Mouse (Mus musculus) urinary bladder, postnatal 36 days (tissue): ENCODE measurements around the gene Slc26a10.
A peak's percentile ranks its signal among the peaks of the same experiment; 100 is the strongest.
"Not testable (repeated sequence)": the region's sequence is repeated elsewhere in the genome, so short reads cannot be mapped to it uniquely, and the experiment has no call there.

ENCODE experiments used
- DNase-seq, 2 experiments: peaks; one replicate each; pipeline ENCODE4 v3.0.0; 2022; ENCODE audit warnings: low spot score in 2 of 2, mixed read lengths in 1 of 2

Gene Slc26a10

GRCm38 (mm10) chr10:127134394-127135035 lies 45.9 kb downstream of the Slc26a10 start:
- not testable (repeated sequence) for DNase-seq

DNA sequence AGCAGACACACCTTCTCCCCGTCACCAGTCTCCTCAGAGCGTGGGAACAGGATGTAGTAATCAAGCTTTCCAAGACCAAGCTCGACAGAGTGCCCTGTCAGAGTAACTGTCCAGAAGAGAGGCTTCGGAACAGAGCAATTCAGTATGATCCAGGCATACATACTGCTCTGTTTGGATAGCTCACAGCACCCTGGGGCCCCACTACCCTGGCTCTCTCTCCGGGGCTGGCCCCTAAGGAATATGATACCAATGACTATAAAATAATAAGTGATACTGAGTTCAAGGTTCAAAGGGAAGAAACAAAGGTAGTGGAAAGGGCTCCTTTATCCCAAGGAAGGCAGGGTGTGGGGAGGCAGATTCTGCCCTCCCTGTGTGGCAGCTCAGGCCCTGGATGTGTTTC lies 48.0 kb downstream of the Slc26a10 start:
- DNase-seq, result no peak

GRCm38 (mm10) chr10:127129431-127129830 lies 51.0 kb downstream of the Slc26a10 start:
- DNase-seq, result no peak

GRCm38 (mm10) chr10:127127711-127128279 lies 52.6 kb downstream of the Slc26a10 start:
- DNase-seq, result no peak

DNA sequence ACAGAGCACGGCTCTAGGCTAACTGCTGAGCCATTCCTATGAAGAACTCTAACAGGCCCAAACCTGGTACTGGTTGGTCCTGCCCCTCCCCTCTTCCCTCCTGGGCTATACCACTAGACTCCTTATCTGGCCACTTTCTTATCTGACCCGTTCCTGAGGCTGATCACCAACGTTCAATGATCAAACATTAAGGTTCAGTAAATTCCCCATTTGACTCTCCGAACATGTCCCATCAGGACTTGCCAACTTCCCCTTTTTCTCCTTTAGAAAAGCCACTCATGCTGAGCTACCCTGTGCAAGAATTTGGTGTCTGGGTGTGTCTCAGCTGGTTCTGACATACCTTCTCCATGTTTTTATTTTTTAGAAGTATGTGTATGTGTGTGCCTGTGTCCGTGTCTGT lies 53.9 kb downstream of the Slc26a10 start:
- no peak for DNase-seq

- peak in 1 of 2 experiments; percentile 22 for DNase-seq
Observed at GRCm38 (mm10) chr10:127125210-127126001, 55.0 kb downstream of the Slc26a10 start.

GRCm38 (mm10) chr10:127123436-127123805 lies 57.0 kb downstream of the Slc26a10 start:
- DNase-seq, result peak; percentile 51 to 62

DNA sequence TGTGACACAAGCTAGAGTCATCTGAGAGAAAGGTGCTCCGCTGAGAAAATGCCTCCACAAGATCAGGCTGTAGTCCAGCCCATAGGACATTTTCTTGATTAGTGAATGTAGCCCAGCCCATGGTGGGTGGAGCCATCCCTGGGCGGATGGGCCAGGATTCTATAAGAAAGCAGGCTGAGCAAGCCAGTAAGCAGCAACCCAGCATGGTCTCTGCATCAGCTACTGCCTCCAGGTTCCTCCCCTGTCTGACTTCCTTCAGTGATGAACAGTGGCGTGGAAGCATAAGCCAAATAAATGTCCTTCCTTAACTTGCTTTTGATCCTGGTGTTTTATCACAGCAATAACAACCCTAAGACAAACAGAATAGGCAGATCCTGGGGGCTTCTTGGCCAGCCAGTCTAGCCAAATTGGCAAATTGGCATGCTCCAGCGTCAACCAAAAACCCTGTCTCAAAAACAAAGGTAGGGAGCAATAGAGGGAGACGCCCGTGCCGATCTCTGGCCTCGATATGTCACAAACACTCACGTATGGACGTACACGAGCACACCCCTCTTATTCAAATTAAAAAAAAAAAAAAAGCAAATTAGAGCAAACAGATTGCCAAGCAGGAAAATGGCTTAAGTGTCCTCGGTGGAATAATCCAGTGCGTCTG lies 57.5 kb downstream of the Slc26a10 start:
- DNase-seq, result no peak

- DNase-seq, result no peak
Observed at GRCm38 (mm10) chr10:127122018-127122417, 58.4 kb downstream of the Slc26a10 start.
